Mouse (Mus musculus): ENCODE measurements around the gene Ncbp3. TPM values are rescaled to one million over a fixed set of nuclear protein-coding genes. Genes with fewer than 3 reads are reported as not detected.

The Ncbp3 gene
- polyA plus RNA-seq, 1 experiment from 2014 or later: 11.5 TPM

DNA sequence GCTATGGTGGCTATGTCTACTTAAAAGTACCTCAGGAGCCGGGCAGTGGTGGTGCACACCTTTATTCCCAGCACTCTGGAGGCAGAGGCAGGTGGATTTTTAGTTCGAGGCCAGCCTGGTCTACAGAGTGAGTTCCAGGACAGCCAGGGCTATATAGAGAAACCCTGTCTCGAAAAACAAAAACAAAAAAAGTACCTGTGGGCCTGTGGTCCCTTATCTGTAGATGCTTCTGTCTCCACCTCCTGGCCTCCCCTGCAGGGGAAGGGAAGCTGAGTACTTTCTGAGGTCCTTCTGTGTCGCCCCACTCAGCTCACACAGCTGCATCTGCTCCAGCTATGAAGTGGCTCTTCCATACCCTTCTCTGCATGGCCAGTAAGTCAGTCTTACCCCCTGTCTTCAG lies 42.7 kb downstream of the Ncbp3 start, which contains the start of gene Itgae:
Gene Itgae (plus strand): TSS at position 301 of the 400 bp plus-strand sequence.
- Histone ChIP-seq H3K4me1 (ENCODE audit: control insufficient read depth, insufficient read depth, low read length) (peaks cover 16% of the 10 kb centered on the region), H3K9me3 (replicated peaks; ENCODE audit: control insufficient read depth, low read length) (no peaks in the 10 kb centered on the region), H3K4me3 (ENCODE audit: low read length) (no peak within 1 kb of the TSS), H3K4me2 (ENCODE audit: low read depth, low read length) (no peak within 1 kb of the TSS), H3K27me3 (ENCODE audit: control insufficient read depth, insufficient read depth, low read length) (no peaks in the 10 kb centered on the region), H3K36me3 (ENCODE audit: control insufficient read depth, insufficient read depth) (no peaks in the 10 kb centered on the region), H3K27ac (ENCODE audit: low read length) (no peak within 1 kb of the TSS), H3K9ac (ENCODE audit: low read length) (no peak within 1 kb of the TSS)
- WGBS: 73% methylated on average over 4 of the region's 4 CpGs
- no peak for ATAC-seq (replicated peaks; ENCODE audit: extremely low read depth, insufficient read depth, low FRiP score)

DNA sequence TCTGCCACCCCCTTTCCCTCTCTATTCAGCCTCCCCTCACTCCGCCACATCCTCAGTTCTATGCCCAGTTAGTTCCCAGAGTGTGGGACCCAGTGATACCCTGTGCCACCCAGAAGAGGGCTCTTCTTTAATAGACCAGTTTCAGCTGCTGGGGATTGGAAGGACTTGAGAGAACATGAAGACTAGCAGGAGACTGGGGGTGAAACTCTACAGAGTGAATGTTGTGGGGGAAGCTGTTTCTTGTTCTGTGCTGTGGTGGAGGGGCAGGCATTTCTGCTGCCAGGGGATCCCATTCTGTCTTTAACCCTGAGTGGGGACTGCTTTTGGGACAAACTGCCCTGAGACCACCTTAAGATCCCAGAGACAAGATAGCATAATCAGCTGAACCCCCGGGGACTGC lies 43.2 kb downstream of the Ncbp3 start:
- Histone ChIP-seq H3K27ac (ENCODE audit: low read length) (no peak overlapping the region), H3K9me3 (replicated peaks; ENCODE audit: control insufficient read depth, low read length) (no peaks in the 10 kb centered on the region), H3K27me3 (ENCODE audit: control insufficient read depth, insufficient read depth, low read length) (no peaks in the 10 kb centered on the region), H3K4me2 (ENCODE audit: low read depth, low read length) (no peak overlapping the region), H3K4me3 (ENCODE audit: low read length) (no peak overlapping the region), H3K9ac (ENCODE audit: low read length) (no peak overlapping the region), H3K4me1 (ENCODE audit: control insufficient read depth, insufficient read depth, low read length) (peaks cover 12% of the 10 kb centered on the region), H3K36me3 (ENCODE audit: control insufficient read depth, insufficient read depth) (no peaks in the 10 kb centered on the region)
- no peak for ATAC-seq (replicated peaks; ENCODE audit: extremely low read depth, insufficient read depth, low FRiP score)
- 79% methylated on average over 2 of the region's 2 CpGs for WGBS

DNA sequence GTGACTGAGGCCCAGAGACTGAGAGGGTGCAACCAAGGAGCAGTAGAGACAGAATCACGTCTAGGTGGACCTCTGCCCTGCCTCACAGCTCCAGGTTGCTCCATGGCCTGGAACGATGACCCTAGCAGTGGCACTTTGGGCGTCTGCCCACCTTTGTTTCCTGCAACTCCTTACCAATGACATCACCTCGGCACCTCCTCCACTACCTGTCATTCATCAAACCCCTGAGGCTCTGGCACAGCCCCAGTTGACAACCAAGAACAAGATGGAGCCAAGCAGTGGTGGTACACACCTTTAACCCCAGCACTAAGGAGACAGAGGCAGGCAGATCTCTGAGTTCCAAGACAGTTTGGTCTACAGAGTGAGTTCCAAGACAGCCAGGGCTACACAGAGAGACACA lies 44.5 kb downstream of the Ncbp3 start:
- H3K9me3 ChIP-seq (replicated peaks; ENCODE audit: control insufficient read depth, low read length): no peaks in the 10 kb centered on the region
- no peak overlapping the region for H3K9ac ChIP-seq (ENCODE audit: low read length)
- no peak overlapping the region for H3K27ac ChIP-seq (ENCODE audit: low read length)
- H3K36me3 ChIP-seq (ENCODE audit: control insufficient read depth, insufficient read depth): no peaks in the 10 kb centered on the region
- ATAC-seq (replicated peaks; ENCODE audit: extremely low read depth, insufficient read depth, low FRiP score): no peak
- H3K4me2 ChIP-seq (ENCODE audit: low read depth, low read length): no peak overlapping the region
- H3K4me3 ChIP-seq (ENCODE audit: low read length): no peak overlapping the region
- 76% methylated on average over 4 of the region's 4 CpGs for WGBS
- peaks cover 12% of the 10 kb centered on the region for H3K4me1 ChIP-seq (ENCODE audit: control insufficient read depth, insufficient read depth, low read length)
- H3K27me3 ChIP-seq (ENCODE audit: control insufficient read depth, insufficient read depth, low read length): no peaks in the 10 kb centered on the region

DNA sequence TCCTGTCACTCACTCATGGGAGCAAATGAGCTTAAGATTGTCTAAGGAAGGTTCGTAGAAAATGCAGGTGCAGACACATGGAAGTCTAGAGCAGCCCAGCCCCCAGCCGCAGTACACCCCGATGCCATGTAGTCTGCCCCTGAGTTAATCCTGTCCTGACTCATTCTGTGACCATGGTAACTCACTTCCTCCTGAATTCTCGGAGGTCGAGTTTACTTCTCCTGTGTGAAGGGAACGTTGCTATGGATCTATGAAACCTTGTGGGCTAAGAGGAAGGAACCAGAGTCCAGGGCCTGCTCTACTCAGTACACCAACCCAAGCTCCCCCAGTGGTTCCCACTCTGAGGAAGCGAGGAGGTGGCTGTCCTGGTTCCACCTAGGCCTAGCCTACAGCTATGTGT lies 45.3 kb downstream of the Ncbp3 start:
- ATAC-seq (replicated peaks; ENCODE audit: extremely low read depth, insufficient read depth, low FRiP score): no peak
- no peaks in the 10 kb centered on the region for H3K9me3 ChIP-seq (replicated peaks; ENCODE audit: control insufficient read depth, low read length)
- H3K4me1 ChIP-seq (ENCODE audit: control insufficient read depth, insufficient read depth, low read length): peaks cover 8% of the 10 kb centered on the region
- H3K9ac ChIP-seq (ENCODE audit: low read length): no peak overlapping the region
- no peak overlapping the region for H3K4me2 ChIP-seq (ENCODE audit: low read depth, low read length)
- H3K27me3 ChIP-seq (ENCODE audit: control insufficient read depth, insufficient read depth, low read length): no peaks in the 10 kb centered on the region
- H3K36me3 ChIP-seq (ENCODE audit: control insufficient read depth, insufficient read depth): no peaks in the 10 kb centered on the region
- H3K4me3 ChIP-seq (ENCODE audit: low read length): no peak overlapping the region
- WGBS: 69% methylated on average over 7 of the region's 7 CpGs
- no peak overlapping the region for H3K27ac ChIP-seq (ENCODE audit: low read length)

DNA sequence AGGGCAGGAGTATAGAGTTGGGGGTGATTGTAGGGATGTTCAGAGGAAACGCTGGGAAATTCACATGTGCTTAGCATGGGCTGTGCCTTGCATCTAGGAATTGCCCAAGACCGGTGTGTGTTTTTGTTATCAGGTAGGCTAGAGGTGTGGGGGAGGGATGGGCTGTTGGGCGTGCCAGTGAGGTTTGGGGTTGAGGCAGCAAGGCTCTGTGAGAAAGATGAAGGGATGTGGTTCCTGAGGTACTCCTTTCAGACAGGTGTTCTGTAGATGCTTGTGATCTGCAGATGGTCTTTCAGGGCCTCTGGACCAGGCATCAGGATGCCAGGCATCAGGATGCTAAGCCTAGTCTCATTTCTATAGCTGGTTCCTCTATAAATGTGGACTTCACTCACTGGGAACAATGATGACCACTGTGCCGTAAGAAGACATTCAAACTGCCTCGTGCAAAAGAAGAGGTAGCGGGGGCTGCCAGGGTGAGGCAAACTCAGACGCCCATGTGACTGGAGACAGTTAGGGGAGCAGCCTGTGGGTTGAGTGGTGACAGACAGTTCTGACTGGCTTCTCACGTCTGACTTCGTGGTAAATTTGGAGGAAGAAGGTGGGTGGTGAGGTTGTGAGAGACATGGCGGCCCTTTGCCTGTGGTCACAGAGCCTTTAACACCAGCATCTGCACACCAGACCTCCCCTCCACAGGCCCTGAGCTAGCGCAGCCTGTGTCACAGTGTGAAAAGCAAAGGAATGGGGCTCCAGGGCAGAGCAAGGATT lies 46.8 kb downstream of the Ncbp3 start:
- Histone ChIP-seq H3K27ac (ENCODE audit: low read length) (no peak overlapping the region), H3K4me1 (ENCODE audit: control insufficient read depth, insufficient read depth, low read length) (no peaks in the 10 kb centered on the region), H3K9me3 (replicated peaks; ENCODE audit: control insufficient read depth, low read length) (no peaks in the 10 kb centered on the region), H3K9ac (ENCODE audit: low read length) (no peak overlapping the region), H3K4me3 (ENCODE audit: low read length) (no peak overlapping the region), H3K36me3 (ENCODE audit: control insufficient read depth, insufficient read depth) (no peaks in the 10 kb centered on the region), H3K27me3 (ENCODE audit: control insufficient read depth, insufficient read depth, low read length) (no peaks in the 10 kb centered on the region), H3K4me2 (ENCODE audit: low read depth, low read length) (no peak overlapping the region)
- WGBS: 60% methylated on average over 11 of the region's 11 CpGs
- ATAC-seq (replicated peaks; ENCODE audit: extremely low read depth, insufficient read depth, low FRiP score): peak; percentile 25

DNA sequence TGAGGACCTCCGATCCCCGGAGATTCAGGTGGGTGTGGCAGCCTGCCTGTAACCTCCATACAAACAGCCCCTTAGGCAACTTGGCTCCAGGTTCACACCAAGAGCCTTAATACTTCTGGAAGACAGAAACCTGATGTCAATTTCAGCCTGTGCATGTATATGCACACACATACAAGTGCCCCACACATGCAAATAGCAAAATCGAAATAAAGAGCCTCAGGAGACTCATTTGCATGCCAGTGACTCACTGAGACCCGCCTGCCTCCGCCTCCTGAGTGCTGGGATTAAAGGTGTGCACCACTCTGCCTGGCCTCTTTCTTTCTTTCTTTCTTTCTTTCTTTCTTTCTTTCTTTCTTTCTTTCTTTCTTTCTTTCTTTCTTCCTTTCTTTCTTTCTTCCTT lies 51.3 kb downstream of the Ncbp3 start:
- no peaks in the 10 kb centered on the region for H3K4me1 ChIP-seq (ENCODE audit: control insufficient read depth, insufficient read depth, low read length)
- H3K4me2 ChIP-seq (ENCODE audit: low read depth, low read length): no peak overlapping the region
- H3K9ac ChIP-seq (ENCODE audit: low read length): no peak overlapping the region
- H3K27me3 ChIP-seq (ENCODE audit: control insufficient read depth, insufficient read depth, low read length): no peaks in the 10 kb centered on the region
- no peak overlapping the region for H3K4me3 ChIP-seq (ENCODE audit: low read length)
- no peaks in the 10 kb centered on the region for H3K9me3 ChIP-seq (replicated peaks; ENCODE audit: control insufficient read depth, low read length)
- no peak for ATAC-seq (replicated peaks; ENCODE audit: extremely low read depth, insufficient read depth, low FRiP score)
- WGBS: 60% methylated on average over 5 of the region's 5 CpGs
- no peaks in the 10 kb centered on the region for H3K36me3 ChIP-seq (ENCODE audit: control insufficient read depth, insufficient read depth)
- no peak overlapping the region for H3K27ac ChIP-seq (ENCODE audit: low read length)

DNA sequence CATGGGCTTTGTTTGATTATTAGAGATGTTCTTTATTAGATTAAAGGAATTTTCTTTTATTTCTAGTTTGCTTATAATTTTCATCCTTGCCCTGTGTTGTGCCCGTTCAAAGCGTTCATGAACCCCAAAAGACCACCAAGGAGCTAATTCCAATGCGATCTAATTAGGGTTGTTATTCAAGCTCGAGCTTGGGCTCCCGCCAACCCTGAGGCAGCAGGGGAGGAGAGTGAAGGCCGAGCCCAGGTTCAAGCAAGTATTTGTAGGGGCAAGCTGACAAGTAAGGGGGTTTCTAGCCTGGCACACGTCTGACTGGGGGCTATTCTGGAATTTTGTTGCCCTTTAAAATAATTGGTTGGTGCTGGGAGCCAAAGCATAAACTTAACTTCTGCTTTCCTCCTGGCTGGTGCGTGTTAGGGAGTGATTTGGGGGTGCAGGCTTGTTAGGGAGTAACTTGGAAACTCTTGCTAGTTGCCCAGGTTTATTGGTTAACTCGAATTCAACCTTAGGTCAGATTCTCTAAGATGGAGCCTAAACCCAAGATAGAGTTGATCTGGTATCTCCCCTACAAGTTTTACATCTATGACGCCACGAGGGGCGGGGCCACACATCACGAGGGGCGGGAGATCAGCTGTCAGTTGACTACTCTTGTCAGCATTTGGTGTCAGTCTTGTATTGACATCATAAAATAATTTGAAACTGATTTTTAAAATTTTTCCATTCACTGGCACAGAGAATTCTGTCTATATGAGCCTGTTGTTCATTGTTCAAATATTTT lies 52.6 kb downstream of the Ncbp3 start:
- Histone ChIP-seq H3K27ac (ENCODE audit: low read length) (no peak overlapping the region), H3K9me3 (replicated peaks; ENCODE audit: control insufficient read depth, low read length) (no peaks in the 10 kb centered on the region), H3K9ac (ENCODE audit: low read length) (no peak overlapping the region), H3K27me3 (ENCODE audit: control insufficient read depth, insufficient read depth, low read length) (no peaks in the 10 kb centered on the region), H3K36me3 (ENCODE audit: control insufficient read depth, insufficient read depth) (no peaks in the 10 kb centered on the region), H3K4me3 (ENCODE audit: low read length) (no peak overlapping the region), H3K4me1 (ENCODE audit: control insufficient read depth, insufficient read depth, low read length) (no peaks in the 10 kb centered on the region), H3K4me2 (ENCODE audit: low read depth, low read length) (no peak overlapping the region)
- WGBS: 71% methylated on average over 14 of the region's 14 CpGs
- no peak for ATAC-seq (replicated peaks; ENCODE audit: extremely low read depth, insufficient read depth, low FRiP score)

DNA sequence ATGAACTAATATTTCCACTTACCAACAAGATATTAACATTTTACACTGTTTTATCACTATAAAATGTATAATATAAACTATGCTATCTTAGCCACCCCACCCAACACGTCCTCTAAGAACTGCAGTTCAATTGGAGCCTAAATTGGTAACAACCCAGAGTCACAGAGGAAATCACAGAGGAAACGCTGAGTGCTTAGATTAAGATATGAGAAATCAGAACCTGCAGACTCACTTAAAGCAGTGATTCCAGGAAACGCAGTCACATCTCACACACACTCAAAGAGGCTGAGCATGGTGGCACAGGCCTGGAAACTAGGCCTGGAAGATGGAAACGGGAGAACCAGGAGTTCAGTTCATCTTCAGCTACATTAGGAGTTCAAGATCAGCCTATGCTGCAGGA lies 53.7 kb downstream of the Ncbp3 start:
- Histone ChIP-seq H3K9ac (ENCODE audit: low read length) (no peak overlapping the region), H3K4me3 (ENCODE audit: low read length) (no peak overlapping the region), H3K27ac (ENCODE audit: low read length) (no peak overlapping the region), H3K4me1 (ENCODE audit: control insufficient read depth, insufficient read depth, low read length) (no peaks in the 10 kb centered on the region), H3K9me3 (replicated peaks; ENCODE audit: control insufficient read depth, low read length) (no peaks in the 10 kb centered on the region), H3K27me3 (ENCODE audit: control insufficient read depth, insufficient read depth, low read length) (no peaks in the 10 kb centered on the region), H3K36me3 (ENCODE audit: control insufficient read depth, insufficient read depth) (no peaks in the 10 kb centered on the region), H3K4me2 (ENCODE audit: low read depth, low read length) (no peak overlapping the region)
- no peak for ATAC-seq (replicated peaks; ENCODE audit: extremely low read depth, insufficient read depth, low FRiP score)
- 49% methylated on average over 4 of the region's 4 CpGs for WGBS

DNA sequence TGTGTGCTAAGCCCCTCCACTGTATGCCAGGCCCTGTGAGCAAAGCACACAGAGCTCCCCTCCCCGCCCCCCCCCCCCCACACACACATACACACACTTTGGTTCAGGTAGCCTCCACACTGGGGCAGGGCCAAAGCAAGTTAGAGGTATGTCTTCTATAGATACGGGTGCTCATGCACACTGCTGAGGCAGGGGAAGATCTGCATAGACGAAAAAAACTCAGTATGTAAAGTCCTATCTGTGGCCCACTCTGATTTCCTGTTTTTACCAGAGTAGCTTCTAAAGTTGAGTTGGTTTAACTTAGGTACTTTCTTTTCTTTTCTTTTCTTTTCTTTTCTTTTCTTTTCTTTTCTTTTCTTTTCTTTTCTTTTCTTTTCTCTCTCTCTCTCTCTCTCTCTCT lies 57.7 kb downstream of the Ncbp3 start:
- H3K27ac ChIP-seq (ENCODE audit: low read length): no peak overlapping the region
- H3K9ac ChIP-seq (ENCODE audit: low read length): no peak overlapping the region
- H3K9me3 ChIP-seq (replicated peaks; ENCODE audit: control insufficient read depth, low read length): no peaks in the 10 kb centered on the region
- no peak overlapping the region for H3K4me2 ChIP-seq (ENCODE audit: low read depth, low read length)
- 47% methylated on average over 3 of the region's 3 CpGs for WGBS
- peaks cover 20% of the 10 kb centered on the region for H3K4me1 ChIP-seq (ENCODE audit: control insufficient read depth, insufficient read depth, low read length)
- no peaks in the 10 kb centered on the region for H3K36me3 ChIP-seq (ENCODE audit: control insufficient read depth, insufficient read depth)
- no peaks in the 10 kb centered on the region for H3K27me3 ChIP-seq (ENCODE audit: control insufficient read depth, insufficient read depth, low read length)
- no peak for ATAC-seq (replicated peaks; ENCODE audit: extremely low read depth, insufficient read depth, low FRiP score)
- H3K4me3 ChIP-seq (ENCODE audit: low read length): no peak overlapping the region

All from heart, embryonic 16.5 days (tissue).